Mouse (Mus musculus): ENCODE results near the gene Olfr1532-ps1. TPM values are rescaled to one million over a fixed set of nuclear protein-coding genes. Genes with fewer than 3 reads are reported as not detected.
"Not testable (repeated sequence)": the region's sequence is repeated elsewhere in the genome, so short reads cannot be mapped to it uniquely, and the experiment has no call there.

The Olfr1532-ps1 gene
- total RNA-seq (2021): not detected
- long read RNA-seq, experiment 1: 0 reads
- long read RNA-seq, experiment 2: 0 reads

DNA sequence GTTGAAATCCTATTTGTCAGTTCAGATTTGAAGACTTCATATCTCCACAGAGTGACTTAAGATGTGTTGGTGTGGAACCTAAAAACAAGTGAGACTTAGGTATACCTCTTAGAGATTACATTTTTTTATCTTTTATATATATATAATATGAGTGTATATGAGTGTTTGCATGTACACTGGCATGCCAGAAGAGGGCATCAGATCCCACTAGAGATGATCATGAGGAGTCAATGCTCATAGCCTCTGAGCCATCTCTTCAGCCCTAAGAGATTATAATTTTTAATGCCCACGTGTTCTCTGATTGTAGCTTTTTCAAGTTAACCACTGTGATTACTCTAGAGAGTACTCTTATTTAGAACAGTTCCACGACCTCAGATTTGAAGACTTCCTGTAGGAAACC lies at the start of gene Olfr1532-ps1:
Gene Olfr1532-ps1, plus strand, starts transcription at position 326 of the 400 bp plus-strand sequence.
- DNase-seq: no peak
- intact Hi-C loops (cut with DNase I): no loop called here

DNA sequence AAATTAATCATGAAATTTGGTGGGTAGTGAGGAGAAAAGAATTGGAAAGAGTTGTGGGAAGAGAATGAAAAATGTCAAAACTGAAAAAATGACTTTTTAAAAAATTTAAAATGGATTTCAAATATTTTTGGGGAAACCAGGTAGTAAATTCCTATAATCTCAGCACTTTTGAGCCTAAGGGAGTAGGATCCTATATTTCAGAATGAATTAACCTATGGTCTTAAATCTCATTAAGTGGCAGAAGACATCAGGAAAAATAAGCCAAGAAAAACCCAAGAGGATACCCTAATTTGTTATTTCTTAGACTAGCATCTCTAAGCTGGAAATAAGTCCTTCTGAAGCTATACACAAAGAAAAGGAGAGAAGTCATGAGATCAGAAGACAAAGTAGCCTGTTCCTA lies 44.9 kb upstream of the Olfr1532-ps1 start, which contains the start of gene Olfr704:
Gene Olfr704, plus strand, starts transcription at position 301 of the 400 bp plus-strand sequence.
- no peak for DNase-seq
- intact Hi-C loops (cut with DNase I): no loop called here

DNA sequence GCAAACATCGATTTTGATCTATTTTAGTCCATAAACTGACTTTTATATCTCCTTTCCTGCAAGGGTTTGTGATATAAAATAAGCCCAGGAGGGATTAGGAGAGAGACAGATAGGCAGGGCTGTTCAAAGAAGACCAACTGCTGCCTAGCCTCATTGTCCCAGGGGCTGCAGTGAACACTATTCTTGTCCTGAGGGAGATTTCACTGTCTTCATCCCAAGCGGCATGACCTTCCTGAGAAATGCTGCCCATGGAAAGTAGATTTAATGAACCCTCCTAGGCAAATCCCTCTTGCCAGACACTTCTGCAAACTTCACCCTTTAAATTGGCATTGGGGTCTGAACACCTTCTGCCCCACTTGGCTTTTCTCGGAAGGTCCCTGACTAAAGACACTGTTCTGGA lies 31.0 kb upstream of the Olfr1532-ps1 start, which contains the start of gene Olfr705:
Gene Olfr705, minus strand, starts transcription at position 101 of the 400 bp plus-strand sequence.
- intact Hi-C loops (cut with DNase I): no loop called here

DNA sequence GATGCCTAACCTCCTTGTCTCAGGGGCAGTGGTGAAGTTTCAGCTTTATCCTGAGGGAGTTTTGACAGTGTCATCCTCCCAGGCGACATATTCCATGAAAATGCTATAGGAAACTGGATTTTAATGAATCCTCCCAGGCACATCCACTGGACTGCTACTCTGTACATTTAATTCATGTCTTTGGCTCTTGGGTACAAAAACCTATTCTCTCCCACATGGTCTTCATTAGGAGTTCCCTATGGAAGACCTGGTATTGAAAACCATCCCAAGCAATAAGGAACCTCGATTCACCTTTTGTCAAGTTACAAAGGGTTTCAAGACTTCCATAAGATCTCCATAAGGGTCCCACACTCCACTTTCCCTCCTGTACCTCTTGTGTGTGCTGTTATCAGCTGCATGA lies 19.7 kb upstream of the Olfr1532-ps1 start, which contains the start of gene Olfr706:
Gene Olfr706, minus strand, starts transcription at position 101 of the 400 bp plus-strand sequence.
- no peak for DNase-seq
- intact Hi-C loops (cut with DNase I): no loop called here

More for the DNA sequence above, 31.0 kb upstream of the Olfr1532-ps1 start, which contains the start of gene Olfr705:
- no peak for DNase-seq

DNA sequence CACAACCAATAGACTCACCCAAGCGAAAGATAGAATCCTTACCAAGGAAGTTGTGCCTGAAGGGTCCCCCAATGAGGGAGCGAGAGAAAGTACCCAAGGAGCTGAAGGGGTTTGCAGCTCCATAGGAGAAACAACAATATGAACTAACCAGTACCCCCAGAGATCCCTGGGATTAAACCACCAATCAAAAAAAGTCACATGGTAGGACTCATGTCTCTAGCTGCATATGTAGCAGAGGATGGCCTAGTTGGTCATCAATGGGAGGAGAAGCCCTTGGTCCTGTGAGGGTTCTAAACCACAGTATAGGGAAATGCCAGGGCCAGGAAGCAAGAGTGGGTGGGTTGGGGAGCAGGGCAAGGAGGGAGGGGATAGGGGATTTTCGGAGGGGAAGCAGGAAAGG lies 6.7 kb upstream of the Olfr1532-ps1 start, which contains the start of gene Olfr707:
Gene Olfr707, minus strand, starts transcription at position 101 of the 400 bp plus-strand sequence.
- intact Hi-C loops (cut with DNase I): not testable (repeated sequence)

DNA sequence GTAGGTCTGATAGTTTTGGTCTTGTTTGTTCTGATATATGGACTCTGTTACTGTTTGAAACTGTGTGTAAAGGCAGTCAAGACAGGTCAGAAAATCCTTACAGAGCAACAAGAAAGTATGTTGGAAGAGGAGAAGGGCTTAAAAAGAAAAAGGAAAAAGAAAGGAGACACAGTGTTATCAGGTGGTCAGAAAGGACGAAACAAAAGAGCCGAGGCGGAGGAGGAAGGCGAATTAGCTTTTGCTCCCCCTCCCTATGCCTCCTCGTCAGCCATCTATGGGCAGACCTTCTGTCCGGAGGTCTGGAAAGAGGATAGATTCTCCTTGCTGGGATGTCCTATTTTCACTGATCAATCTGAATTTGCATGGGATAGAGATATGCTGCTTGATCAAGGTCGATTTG lies 13.2 kb downstream of the Olfr1532-ps1 start:
- DNase-seq; intact Hi-C loops (cut with DNase I): not testable (repeated sequence)

More for the DNA sequence above, 6.7 kb upstream of the Olfr1532-ps1 start, which contains the start of gene Olfr707:
- DNase-seq: not testable (repeated sequence)

DNA sequence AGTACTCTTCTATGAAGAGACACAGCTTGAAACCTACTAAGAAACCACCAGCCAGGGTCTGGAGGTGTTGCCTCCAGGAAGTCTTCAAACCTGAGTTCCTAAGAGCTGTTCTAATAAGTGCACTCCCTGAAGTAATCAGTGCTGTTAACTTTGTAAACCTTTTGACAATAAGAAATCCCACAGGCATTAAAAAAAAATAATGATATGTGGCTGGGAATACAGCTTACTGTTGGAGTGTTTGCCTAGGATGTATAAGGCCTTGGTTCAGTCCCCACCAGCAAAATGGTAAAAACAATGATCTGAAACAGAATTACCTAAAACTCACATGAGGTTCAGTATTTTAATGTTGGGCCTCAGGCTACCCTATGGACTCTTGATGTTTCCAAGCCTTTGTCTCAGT lies 24.3 kb downstream of the Olfr1532-ps1 start, which contains the start of gene Olfr709-ps1:
Gene Olfr709-ps1, minus strand, starts transcription at position 101 of the 400 bp plus-strand sequence.
- intact Hi-C loops (cut with DNase I): no loop called here
- no peak for DNase-seq

DNA sequence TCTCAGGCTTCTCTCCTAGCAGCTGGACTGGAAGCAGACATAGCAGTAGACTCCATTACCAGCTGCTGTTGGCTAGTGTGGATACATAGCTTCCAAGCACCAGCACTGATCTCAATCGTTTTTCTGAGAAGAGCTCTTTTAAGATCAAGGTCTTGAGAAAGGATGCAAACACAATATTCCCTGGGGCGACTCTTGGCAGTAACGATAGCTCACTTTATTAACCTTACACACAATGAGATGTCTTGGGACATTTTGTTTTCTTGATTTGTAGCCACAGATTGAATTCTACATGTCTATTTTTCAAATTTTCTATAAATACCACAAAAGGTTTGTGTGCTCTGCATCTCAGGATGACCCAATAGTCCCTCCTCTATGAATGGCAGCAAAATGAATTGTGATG lies 40.4 kb downstream of the Olfr1532-ps1 start, which contains the start of gene Olfr710:
Gene Olfr710, minus strand, starts transcription at position 101 of the 400 bp plus-strand sequence.
- DNase-seq: no peak
- intact Hi-C loops (cut with DNase I): no loop called here

DNA sequence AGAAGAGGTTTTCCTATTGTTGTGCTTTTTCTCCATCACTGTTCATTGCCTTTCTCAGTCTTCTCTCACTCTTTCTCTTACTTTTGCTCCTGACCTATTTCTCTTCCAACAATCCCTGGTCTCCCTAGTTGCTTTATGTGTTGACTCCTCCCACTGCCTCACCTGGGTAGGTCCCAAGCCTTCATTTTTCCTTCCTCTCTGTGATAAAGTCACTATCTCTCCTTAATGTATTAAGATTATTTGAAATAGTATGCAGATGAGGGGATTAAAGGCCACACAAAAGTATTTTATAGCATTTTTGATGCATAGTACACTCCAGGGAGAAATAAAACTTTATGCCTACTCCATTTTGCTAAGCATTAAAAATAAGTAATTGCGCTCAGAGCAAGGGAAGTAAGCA lies 56.0 kb downstream of the Olfr1532-ps1 start, which contains the start of gene Olfr6:
Gene Olfr6, minus strand, starts transcription at position 101 of the 400 bp plus-strand sequence.
- intact Hi-C loops (cut with DNase I): no loop called here
- no peak for DNase-seq

Other genes starting within 250 kb of the Olfr1532-ps1 start
- not detected for gene Olfr693, start 227.4 kb upstream of the Olfr1532-ps1 start, total RNA-seq (2021)
- gene Olfr694, start 216.2 kb upstream of the Olfr1532-ps1 start, total RNA-seq (2021): not detected
- not detected for gene Olfr695, start 191.6 kb upstream of the Olfr1532-ps1 start, total RNA-seq (2021)
- not detected for gene Olfr697, start 165.6 kb upstream of the Olfr1532-ps1 start, total RNA-seq (2021)
- gene Olfr698, start 152.6 kb upstream of the Olfr1532-ps1 start, total RNA-seq (2021): not detected
- not detected for gene Olfr699, start 114.8 kb upstream of the Olfr1532-ps1 start, total RNA-seq (2021)
- not detected for gene Olfr700, start 99.2 kb upstream of the Olfr1532-ps1 start, total RNA-seq (2021)
- gene Olfr701, start 93.9 kb upstream of the Olfr1532-ps1 start, total RNA-seq (2021): not detected
- gene Olfr702, start 74.1 kb upstream of the Olfr1532-ps1 start, total RNA-seq (2021): not detected
- gene Olfr703, start 64.6 kb upstream of the Olfr1532-ps1 start, total RNA-seq (2021): not detected
- gene Olfr704, start 44.8 kb upstream of the Olfr1532-ps1 start, total RNA-seq (2021): not detected
- gene Olfr705, start 31.1 kb upstream of the Olfr1532-ps1 start, total RNA-seq (2021): not detected
- gene Olfr706, start 19.8 kb upstream of the Olfr1532-ps1 start, total RNA-seq (2021): not detected
- not detected for gene Olfr707, start 6.8 kb upstream of the Olfr1532-ps1 start, total RNA-seq (2021)
- not detected for gene Olfr709-ps1, start 24.2 kb downstream of the Olfr1532-ps1 start, total RNA-seq (2021)
- gene Olfr710, start 40.3 kb downstream of the Olfr1532-ps1 start, total RNA-seq (2021): not detected
- not detected for gene Olfr6, start 55.9 kb downstream of the Olfr1532-ps1 start, total RNA-seq (2021)
- not detected for gene Olfr711, start 67.5 kb downstream of the Olfr1532-ps1 start, total RNA-seq (2021)
- gene Olfr2, start 98.1 kb downstream of the Olfr1532-ps1 start, total RNA-seq (2021): not detected
- gene Olfr713, start 123.2 kb downstream of the Olfr1532-ps1 start, total RNA-seq (2021): not detected
- gene Olfr714, start 163.0 kb downstream of the Olfr1532-ps1 start, total RNA-seq (2021): not detected
- not detected for gene Olfr17, start 185.2 kb downstream of the Olfr1532-ps1 start, total RNA-seq (2021)
- not detected for gene Olfr715b, start 202.4 kb downstream of the Olfr1532-ps1 start, total RNA-seq (2021)
- not detected for gene Olfr715, start 223.1 kb downstream of the Olfr1532-ps1 start, total RNA-seq (2021)
- gene Olfr716, start 230.3 kb downstream of the Olfr1532-ps1 start, total RNA-seq (2021): not detected